Mouse (Mus musculus): ENCODE measurements at regions not wholly inside any gene's neighbourhood (a gene's known extent, or its start where the extent isn't known, plus 50 kb on each side); places are given as distances from the start of the nearest gene placed in this dataset.
A peak's percentile ranks its signal among the peaks of the same experiment; 100 is the strongest.

DNA sequence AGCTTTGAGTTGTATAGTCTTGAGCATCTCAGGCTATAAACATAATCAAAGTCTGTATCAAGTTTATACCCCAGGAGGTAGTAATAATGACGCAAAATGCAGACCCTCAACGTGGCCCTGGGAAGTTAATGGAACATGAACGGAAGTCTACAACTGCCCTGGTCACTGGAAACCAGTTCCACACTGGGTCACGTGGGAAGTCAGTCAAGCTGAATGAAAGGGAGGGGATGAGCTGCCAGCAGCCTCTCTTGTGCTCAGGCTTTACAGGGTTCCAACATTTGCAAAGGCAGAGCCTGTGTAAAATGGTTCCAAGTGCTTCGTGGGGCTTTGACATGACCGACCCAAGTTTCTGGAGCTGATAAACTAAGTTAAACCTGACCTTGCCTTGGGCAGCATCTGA lies 229.4 kb downstream of the Lnpk start:
- no peak overlapping the region for H3K4me2 ChIP-seq
- ATAC-seq (ENCODE audit: extremely low read depth, insufficient number of reproducible peaks, low FRiP score, low TSS enrichment): no peak
- H3K4me1 ChIP-seq: no peaks in the 10 kb centered on the region
- H3K4me3 ChIP-seq: no peak overlapping the region
- H3K27ac ChIP-seq (replicated peaks): no peak overlapping the region
- H3K36me3 ChIP-seq: no peaks in the 10 kb centered on the region
- no peaks in the 10 kb centered on the region for H3K27me3 ChIP-seq (replicated peaks)
- 75% methylated on average over 6 of the region's 6 CpGs for WGBS
- no peak overlapping the region for H3K9ac ChIP-seq
- no peaks in the 10 kb centered on the region for H3K9me3 ChIP-seq

DNA sequence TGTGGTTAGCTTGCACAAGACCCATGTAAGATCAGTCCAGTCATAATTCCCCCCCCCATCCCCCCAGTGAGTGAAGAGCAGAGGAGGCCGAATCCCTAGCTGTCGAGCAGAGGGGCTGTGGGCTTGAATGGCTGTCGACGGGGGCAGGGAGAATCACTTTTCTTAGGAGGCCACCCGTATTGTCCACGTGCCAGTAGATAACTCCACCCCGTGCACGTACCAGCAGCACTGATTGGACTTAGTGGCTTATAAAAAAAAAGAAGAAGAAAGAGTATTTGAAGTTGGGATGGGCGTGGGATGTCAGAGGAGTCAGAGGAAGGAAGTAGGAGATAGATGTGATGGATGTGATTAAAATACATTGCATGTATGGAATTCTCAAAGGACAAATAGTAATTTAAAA lies 272.9 kb downstream of the Lnpk start:
- WGBS: 69% methylated on average over 9 of the region's 9 CpGs
- Histone ChIP-seq H3K9me3 (no peaks in the 10 kb centered on the region), H3K36me3 (no peaks in the 10 kb centered on the region), H3K9ac (no peak overlapping the region), H3K4me2 (no peak overlapping the region), H3K4me1 (no peaks in the 10 kb centered on the region), H3K27ac (replicated peaks) (no peak overlapping the region), H3K27me3 (replicated peaks) (no peaks in the 10 kb centered on the region; the same call in 1 of the 2 replicates), H3K4me3 (no peak overlapping the region)
- no peak for ATAC-seq (ENCODE audit: extremely low read depth, insufficient number of reproducible peaks, low FRiP score, low TSS enrichment)

DNA sequence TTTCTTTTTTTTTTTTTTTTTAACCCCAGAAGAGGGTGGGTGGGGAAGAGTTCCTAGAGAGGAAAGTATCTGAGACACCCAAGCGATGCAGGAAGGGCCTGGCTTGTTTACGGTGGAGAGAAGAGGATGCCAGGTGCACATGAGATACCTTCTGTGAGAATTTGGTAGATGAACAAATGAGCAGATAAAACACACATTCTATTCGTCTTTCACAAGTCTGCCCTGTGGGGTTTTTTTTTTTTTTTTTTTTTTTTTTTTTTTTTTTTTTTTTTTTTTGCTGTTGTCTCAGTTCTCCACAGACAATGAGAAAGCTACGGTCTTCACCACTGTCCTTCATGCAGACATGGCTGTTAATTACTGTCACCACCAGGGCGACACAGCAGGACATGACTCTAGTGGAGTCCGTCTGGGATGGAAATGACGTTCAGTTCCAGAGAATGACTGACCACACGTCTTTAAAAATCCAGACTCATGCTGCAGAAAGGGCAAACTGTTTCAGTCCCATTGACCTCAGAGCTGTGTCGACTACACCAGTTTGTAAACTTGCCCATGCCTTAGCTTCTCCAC lies 278.3 kb downstream of the Lnpk start:
- Histone ChIP-seq H3K4me3 (peak overlapping the region; percentile 51), H3K27ac (replicated peaks) (no peak overlapping the region), H3K4me2 (peak overlapping the region; percentile 80), H3K27me3 (replicated peaks) (peaks cover 11% of the 10 kb centered on the region; the same call in 1 of the 2 replicates), H3K36me3 (no peaks in the 10 kb centered on the region), H3K4me1 (peaks cover 6% of the 10 kb centered on the region), H3K9me3 (no peaks in the 10 kb centered on the region), H3K9ac (peak overlapping the region; percentile 56)
- no peak for ATAC-seq (ENCODE audit: extremely low read depth, insufficient number of reproducible peaks, low FRiP score, low TSS enrichment)
- 18% methylated on average over 9 of the region's 9 CpGs for WGBS

DNA sequence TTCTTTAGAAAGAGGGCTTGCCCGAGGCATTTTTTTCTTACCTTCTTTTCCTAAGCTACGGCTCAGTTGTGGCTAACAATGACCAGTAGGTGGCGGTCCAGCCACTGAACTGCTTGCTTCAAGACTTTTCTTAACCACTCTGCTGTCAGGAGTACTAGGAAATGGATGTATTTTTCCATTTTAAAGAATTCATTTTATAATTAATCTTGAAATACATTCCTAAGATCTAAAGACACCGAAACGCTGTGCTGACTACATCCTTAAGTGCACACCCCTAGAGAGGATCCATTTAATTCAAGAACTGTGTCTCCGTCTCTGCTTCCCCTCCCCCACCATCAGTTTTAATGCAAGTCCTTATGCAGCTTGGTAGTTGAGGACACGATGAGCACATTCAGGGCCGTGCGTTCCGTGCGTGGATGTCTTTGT lies 278.9 kb downstream of the Lnpk start:
- no peak for ATAC-seq (ENCODE audit: extremely low read depth, insufficient number of reproducible peaks, low FRiP score, low TSS enrichment)
- Histone ChIP-seq H3K4me3 (peak overlapping the region; percentile 51), H3K4me1 (peaks cover 6% of the 10 kb centered on the region), H3K4me2 (peak overlapping the region; percentile 80), H3K36me3 (no peaks in the 10 kb centered on the region), H3K9me3 (no peaks in the 10 kb centered on the region), H3K9ac (peak overlapping the region; percentile 56), H3K27me3 (replicated peaks) (peaks cover 11% of the 10 kb centered on the region; the same call in 1 of the 2 replicates), H3K27ac (replicated peaks) (no peak overlapping the region)
- WGBS: 3% methylated on average over 11 of the region's 11 CpGs

DNA sequence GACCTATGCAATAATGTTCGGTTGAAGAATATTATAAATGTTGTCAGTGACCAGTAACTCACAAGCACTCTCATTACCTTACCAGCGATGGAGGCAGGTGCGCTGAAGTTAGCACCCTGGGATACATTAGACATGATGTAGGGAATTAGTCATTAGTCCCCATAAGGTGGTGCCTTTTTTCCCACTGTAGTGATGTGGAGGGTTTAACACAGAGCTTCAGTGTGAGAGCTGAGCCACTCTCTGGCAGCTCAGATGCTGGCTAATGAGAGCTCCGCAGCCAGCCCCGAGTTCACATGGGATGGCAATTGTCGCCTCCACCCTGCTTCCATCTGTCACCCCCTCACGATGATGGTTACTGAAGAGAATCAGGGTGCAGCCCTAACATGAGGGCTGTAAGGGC lies 286.6 kb downstream of the Lnpk start:
- Histone ChIP-seq H3K4me3 (no peak overlapping the region), H3K9me3 (no peaks in the 10 kb centered on the region), H3K36me3 (no peaks in the 10 kb centered on the region), H3K27ac (replicated peaks) (no peak overlapping the region), H3K4me1 (no peaks in the 10 kb centered on the region), H3K9ac (no peak overlapping the region), H3K4me2 (no peak overlapping the region), H3K27me3 (replicated peaks) (0 out of 2 replicates have a peak, but pooled peaks cover 1% of the 10 kb centered on the region)
- WGBS: 78% methylated on average over 7 of the region's 7 CpGs
- no peak for ATAC-seq (ENCODE audit: extremely low read depth, insufficient number of reproducible peaks, low FRiP score, low TSS enrichment)

DNA sequence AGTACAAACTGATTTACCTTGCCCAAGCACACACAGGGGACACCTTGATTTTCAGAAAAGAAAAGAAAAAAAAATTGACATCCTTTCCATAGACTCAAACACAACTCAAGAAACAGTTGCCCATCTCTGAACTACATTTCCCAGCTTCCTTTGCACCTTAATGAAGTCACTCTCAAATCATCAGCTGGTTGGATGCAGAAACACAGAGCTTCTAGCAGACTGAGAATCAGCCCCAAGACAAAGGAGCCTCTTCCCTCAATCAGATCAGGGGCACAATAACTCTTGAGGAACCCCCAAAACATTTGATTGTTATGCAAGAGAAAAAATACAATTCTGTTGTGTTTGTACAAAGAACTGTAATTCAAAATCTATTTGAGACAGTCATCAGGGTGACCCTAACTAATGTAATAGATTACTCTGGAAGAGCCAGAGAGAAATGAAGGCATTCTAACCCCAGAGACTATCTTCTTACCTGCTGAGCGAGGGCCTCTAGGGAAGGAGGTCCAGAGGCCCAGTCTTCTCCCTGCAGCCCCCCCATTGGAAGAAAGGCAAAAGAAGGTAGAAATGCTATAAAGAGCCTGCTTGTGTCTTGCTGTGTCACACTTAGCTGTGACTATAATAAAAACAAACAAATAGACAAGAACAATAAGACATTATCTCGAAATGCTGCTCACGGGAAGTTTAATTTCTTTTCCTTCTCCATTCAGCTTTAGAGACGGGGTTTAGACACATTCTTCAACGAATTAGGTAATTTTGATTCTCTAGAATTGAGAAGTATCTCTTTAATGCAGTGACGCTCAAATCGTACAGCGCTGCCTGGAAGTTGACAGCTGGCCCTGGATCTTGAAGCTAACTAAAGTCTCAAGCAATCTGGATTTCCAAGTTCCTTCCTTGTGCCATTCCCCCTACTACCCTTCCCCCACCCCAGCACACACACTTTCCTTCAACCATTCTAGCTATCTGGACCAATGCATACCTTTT lies 287.5 kb downstream of the Lnpk start:
- Histone ChIP-seq H3K4me3 (no peak overlapping the region), H3K9me3 (no peaks in the 10 kb centered on the region), H3K9ac (no peak overlapping the region), H3K27ac (replicated peaks) (no peak overlapping the region), H3K4me2 (no peak overlapping the region), H3K4me1 (no peaks in the 10 kb centered on the region), H3K27me3 (replicated peaks) (no peaks in the 10 kb centered on the region), H3K36me3 (no peaks in the 10 kb centered on the region)
- ATAC-seq (ENCODE audit: extremely low read depth, insufficient number of reproducible peaks, low FRiP score, low TSS enrichment): no peak
- WGBS: 71% methylated on average over 8 of the region's 8 CpGs

DNA sequence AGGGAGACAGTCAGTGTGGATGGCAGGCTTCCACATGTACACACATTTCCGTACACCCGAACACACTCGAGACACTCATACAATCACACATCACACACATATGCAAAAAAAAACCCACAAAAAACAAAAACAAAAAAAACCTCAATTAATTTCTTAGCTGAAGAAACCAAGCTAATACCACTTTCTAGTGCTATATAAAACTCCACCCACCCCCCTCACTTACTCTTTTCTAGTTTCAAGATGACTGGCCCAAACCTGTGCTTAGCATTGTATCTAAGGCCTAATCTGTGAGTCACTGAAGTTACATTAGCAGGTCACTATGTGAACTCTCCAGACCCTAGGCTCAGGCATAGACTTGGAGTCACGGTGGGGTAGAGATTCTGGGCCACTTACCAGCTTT lies 293.6 kb downstream of the Lnpk start:
- Histone ChIP-seq H3K4me3 (no peak overlapping the region), H3K9ac (no peak overlapping the region), H3K4me1 (no peaks in the 10 kb centered on the region), H3K27ac (replicated peaks) (no peak overlapping the region), H3K9me3 (no peaks in the 10 kb centered on the region), H3K27me3 (replicated peaks) (no peaks in the 10 kb centered on the region), H3K36me3 (no peaks in the 10 kb centered on the region), H3K4me2 (no peak overlapping the region)
- no peak for ATAC-seq (ENCODE audit: extremely low read depth, insufficient number of reproducible peaks, low FRiP score, low TSS enrichment)
- WGBS: 79% methylated on average over 4 of the region's 4 CpGs

DNA sequence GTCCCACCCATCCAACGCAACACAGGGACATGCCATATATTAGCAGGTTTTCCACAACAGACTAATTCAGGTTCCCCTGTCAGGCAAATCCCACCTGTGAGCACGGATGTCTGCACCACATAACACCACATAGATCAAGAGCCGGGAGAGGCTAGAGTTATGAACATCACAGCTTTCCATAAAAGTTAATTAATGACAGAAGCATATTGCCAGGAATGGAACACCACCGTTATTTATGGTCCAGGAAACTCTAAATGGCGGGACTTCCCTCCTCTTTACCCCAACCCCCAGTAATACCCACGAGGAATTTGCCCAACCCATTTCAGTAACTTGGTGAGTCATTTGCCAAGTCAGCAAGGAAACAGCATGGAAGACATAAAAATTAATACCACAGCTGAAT lies 314.3 kb downstream of the Lnpk start:
- Histone ChIP-seq H3K4me2 (no peak overlapping the region), H3K36me3 (no peaks in the 10 kb centered on the region), H3K4me1 (no peaks in the 10 kb centered on the region), H3K27me3 (replicated peaks) (no peaks in the 10 kb centered on the region), H3K9me3 (no peaks in the 10 kb centered on the region), H3K27ac (replicated peaks) (no peak overlapping the region), H3K9ac (no peak overlapping the region), H3K4me3 (no peak overlapping the region)
- no peak for ATAC-seq (ENCODE audit: extremely low read depth, insufficient number of reproducible peaks, low FRiP score, low TSS enrichment)
- WGBS: 80% methylated on average over 6 of the region's 6 CpGs

DNA sequence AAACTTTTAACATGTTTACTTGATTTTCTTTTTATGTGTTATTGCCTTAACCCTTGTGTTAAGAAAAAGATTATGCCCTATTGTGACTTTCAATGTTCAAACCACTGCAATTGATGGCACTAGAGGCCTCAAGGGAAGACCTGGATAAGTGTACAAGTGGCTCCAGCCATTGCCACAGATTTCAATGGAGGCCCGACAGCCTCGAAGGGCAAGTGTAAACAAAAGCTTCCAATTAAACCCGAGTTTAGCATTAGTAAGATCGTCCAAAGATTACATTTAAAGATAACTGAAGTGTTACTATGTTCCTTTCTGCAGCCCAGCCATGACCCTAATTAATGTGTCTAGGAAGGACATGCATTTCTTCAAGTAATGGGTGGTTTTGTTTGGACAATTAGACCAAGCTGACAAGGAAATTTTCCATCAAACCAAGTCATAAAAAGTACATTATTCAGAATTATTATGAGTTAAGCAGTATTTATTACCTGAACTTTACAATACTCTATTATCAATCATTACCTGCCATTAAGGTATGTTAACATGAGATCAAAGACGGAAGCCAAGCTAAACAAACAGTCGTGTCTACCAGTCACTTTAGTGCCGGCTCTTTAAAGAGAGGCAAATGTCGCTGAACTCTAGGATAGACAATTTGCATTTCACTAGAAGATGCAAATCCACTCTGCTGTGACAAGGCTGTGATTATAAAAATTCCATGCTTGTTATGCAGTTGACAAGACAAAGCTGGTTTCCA lies 322.0 kb downstream of the Lnpk start:
- Histone ChIP-seq H3K9me3 (no peaks in the 10 kb centered on the region), H3K9ac (no peak overlapping the region), H3K27me3 (replicated peaks) (no peaks in the 10 kb centered on the region), H3K4me1 (no peaks in the 10 kb centered on the region), H3K4me2 (no peak overlapping the region), H3K36me3 (no peaks in the 10 kb centered on the region), H3K4me3 (no peak overlapping the region), H3K27ac (replicated peaks) (no peak overlapping the region)
- no peak for ATAC-seq (ENCODE audit: extremely low read depth, insufficient number of reproducible peaks, low FRiP score, low TSS enrichment)
- 56% methylated on average over 8 of the region's 8 CpGs for WGBS

DNA sequence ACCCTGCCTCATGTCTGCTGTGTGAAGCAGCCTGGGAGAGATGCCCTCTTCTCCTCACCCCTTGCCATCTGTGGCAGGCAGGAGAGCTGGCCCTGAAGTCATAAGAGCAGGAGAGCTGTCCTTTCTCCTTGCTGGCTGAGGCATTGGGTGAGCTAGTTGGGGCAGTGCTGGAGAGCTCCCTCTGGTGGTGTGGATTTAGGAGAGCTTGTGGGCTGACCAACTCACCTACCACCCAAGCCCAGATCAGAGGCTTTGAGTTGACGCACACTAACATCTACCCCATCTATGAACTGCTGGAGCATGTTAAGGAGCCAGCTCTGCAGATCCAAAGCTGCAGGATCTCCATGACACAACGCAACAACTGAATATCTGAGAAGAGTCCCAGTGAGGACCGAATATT lies 331.7 kb downstream of the Lnpk start:
- no peak overlapping the region for H3K9ac ChIP-seq
- H3K9me3 ChIP-seq: no peaks in the 10 kb centered on the region
- H3K27ac ChIP-seq (replicated peaks): no peak overlapping the region
- no peak overlapping the region for H3K4me2 ChIP-seq
- WGBS: 78% methylated on average over 3 of the region's 3 CpGs
- no peaks in the 10 kb centered on the region for H3K27me3 ChIP-seq (replicated peaks)
- ATAC-seq (ENCODE audit: extremely low read depth, insufficient number of reproducible peaks, low FRiP score, low TSS enrichment): no peak
- peaks cover 9% of the 10 kb centered on the region; the same call in 1 of the 2 replicates for H3K4me1 ChIP-seq
- no peak overlapping the region for H3K4me3 ChIP-seq
- no peaks in the 10 kb centered on the region for H3K36me3 ChIP-seq

DNA sequence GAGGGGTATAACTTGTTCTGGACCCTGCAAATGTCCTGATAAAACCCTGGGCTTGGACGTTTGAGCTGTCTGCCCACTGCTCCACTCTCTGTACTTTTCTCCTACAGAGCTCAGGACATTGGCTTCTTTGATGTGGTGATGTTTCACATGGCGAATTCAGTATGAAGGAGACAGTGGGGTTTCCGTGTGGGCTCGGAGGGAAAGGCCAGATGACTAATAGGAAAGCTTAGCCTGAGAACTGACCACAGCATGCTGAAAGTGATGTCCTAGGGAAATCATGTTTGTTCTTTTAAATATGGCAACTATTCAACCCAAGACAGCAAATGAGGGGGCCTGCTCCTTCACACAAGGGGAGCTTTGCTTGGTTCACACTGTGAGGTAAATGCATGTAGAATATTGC lies 332.6 kb downstream of the Lnpk start:
- Histone ChIP-seq H3K36me3 (no peaks in the 10 kb centered on the region), H3K4me3 (no peak overlapping the region), H3K4me2 (no peak overlapping the region), H3K27ac (replicated peaks) (no peak overlapping the region), H3K9me3 (no peaks in the 10 kb centered on the region), H3K9ac (no peak overlapping the region), H3K27me3 (replicated peaks) (no peaks in the 10 kb centered on the region), H3K4me1 (peaks cover 9% of the 10 kb centered on the region; the same call in 1 of the 2 replicates)
- ATAC-seq (ENCODE audit: extremely low read depth, insufficient number of reproducible peaks, low FRiP score, low TSS enrichment): no peak
- WGBS: 70% methylated on average over 4 of the region's 4 CpGs
